Mouse (Mus musculus): Measurements from ENCODE around the gene Ifngr1. TPM values are rescaled to one million over a fixed set of nuclear protein-coding genes. Genes with fewer than 3 reads are reported as not detected.

Ifngr1 gene
- 100 to 1,000 TPM; 280 to 446 TPM for polyA plus RNA-seq (2017; shearing (Covaris generic))

DNA sequence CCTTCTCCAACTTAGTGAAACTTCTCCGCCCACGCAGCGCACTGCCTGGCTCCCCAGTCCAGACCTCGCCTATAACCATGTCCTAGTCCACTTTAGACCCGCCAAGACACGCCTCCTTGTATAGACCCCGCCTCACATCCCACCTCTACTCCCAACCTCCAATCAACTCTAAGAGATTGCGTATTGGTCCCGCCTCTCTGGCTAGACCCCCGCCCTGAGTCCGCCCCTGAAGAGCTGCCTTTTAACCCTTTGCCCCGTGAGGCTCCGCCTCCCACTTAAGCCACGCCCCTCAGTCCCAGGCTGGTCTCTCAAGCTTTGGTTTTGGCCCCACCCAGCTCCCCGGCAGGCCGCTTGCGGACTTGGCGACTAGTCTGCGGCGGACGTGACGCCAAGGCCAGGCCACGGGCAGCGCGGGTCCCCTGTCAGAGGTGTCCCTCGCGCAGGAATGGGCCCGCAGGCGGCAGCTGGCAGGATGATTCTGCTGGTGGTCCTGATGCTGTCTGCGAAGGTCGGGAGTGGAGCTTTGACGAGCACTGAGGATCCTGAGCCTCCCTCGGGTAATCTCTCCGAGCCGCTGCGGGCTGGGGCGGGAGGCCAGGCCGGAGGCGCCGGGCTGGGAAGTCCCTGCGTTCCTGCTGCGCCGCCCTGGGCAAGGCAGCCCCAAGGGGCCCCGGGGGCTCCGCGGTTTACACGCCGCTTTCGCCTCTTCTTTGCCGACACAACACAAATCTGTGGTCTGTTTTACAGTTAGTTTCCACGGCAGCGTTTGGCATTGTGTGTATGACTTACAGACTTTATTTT, at the start of gene Ifngr1:
Gene Ifngr1, plus strand, starts transcription at position 309 of the 801 bp plus-strand sequence.
- ATAC-seq, result peak; percentile 93

- no peak for ATAC-seq
Measured at GRCm38 (mm10) chr10:19546825-19547224, 44.9 kb upstream of the Ifngr1 start.

DNA sequence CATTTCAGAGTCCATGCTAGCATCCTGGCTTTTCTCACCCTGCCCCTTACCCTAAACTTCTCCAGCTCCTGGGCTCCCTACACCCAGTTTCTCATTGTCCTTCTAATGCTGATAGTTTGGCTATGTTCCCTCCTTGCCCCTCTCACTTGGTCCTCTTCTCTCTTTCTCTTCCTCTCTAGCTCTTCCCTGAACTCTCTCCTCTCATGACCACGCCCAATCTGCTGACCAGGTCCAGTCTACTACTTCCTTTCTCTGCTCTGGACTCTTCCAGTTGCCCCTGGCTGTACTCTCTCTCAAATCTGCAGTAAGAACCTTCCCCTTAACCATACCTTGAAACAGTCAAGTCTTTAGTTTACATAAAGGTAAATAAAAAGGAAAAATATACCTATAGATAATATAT, 43.7 kb upstream of the Ifngr1 start:
- ATAC-seq, result no peak

DNA sequence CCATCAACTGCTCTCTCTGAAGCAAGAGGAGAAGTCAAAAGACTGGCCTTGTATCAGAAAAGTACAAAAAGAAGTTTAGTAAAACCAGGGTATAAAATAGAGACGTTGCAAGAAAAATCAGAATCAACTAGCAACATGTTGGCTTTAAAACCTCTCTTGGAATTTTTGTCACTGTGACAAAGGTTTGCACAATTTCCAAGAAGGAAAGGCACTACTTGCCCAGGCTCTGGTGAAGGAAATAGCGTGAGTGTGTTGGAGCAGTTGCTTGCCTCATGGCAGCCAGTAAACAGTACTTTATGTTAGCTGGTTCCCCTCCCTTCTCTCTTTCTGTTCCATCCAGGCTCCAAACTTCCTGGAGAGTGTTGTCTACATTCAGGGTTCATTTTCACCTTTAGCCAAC, 43.3 kb upstream of the Ifngr1 start:
- no peak for ATAC-seq

DNA sequence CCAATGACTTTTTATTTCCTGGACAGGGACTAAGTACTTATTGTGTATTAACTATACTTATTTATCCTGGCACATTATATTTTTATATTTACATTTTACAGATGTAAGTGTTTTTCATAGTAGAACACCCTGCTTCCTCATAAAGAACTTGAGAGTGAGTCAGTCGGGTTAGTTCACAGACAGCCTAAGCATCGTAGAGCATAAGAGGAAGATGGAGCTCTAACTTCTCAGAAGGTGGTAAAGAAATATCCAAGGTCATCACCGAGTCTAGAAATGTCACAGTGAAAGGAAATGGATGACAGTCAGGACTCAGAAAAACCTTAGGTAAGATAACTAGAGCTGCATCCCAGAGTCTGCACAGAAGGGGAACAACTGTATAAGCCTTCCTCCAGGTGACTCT, 40.2 kb upstream of the Ifngr1 start:
- no peak for ATAC-seq

GRCm38 (mm10) chr10:19553857-19554256, 37.9 kb upstream of the Ifngr1 start:
- no peak for ATAC-seq

DNA sequence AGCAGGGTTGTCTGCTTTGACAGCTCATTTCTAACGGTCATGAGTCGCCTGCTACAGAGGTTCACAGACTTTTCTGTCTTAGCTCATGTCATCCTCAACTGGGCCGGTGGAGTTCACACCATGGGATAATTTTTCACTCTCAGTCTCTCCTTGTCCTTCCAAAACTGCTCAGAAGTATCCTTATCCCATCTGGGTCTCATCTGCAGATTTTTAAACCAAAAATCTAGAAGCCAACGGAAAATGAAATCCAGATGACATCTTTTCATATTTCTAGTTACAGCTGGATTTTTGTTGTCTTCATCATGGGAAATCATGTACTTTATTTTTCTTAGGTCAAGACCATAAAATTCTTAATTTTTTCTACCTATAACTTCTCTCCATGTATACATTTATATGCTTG, 34.1 kb upstream of the Ifngr1 start:
- ATAC-seq, result no peak

GRCm38 (mm10) chr10:19559565-19560165, 32.1 kb upstream of the Ifngr1 start:
- no peak for ATAC-seq

- ATAC-seq, result no peak
Measured at GRCm38 (mm10) chr10:19562598-19562997, 29.2 kb upstream of the Ifngr1 start.

GRCm38 (mm10) chr10:19563443-19563861, 28.3 kb upstream of the Ifngr1 start:
- no peak for ATAC-seq

DNA sequence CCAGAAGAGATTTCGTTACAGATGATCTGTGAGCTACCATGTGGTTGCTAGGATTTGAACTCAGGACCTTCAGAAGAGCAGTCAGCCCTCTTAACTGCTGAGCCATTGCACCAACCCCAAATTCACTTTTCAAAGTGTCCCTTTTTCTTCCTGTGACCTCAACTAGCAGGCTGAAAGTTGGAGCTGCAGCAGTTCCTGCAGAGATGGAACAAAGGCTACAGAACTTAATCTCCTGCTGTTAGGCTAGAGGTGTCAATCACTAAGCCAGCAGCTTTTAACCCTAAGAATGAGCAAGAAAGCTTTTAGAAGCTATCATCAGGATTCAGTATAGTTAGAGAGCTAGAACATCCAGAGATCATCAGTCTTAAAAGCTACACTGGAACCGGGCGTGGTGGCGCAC, 24.3 kb upstream of the Ifngr1 start:
- ATAC-seq, result no peak

GRCm38 (mm10) chr10:19570288-19570687, 21.5 kb upstream of the Ifngr1 start:
- ATAC-seq, result no peak

- ATAC-seq, result no peak
Measured at GRCm38 (mm10) chr10:19570716-19571115, 21.0 kb upstream of the Ifngr1 start.

DNA sequence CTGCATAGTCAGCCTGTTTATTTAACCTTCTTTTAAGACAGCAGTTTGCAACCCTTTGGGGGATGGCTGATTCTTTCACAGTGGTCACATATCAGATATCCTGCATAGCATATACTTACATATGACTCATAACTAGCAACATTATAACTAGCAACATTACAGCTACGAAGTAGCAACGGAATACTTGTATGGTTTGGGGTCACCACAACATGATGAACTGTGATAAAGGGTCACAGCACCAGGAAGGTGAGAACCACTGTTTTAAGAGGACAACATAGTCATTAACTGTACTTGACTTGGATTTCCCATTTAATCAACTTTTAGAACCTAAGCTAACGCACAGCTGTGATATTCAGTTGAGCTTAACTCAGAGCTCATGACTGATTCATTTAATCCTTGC, 14.2 kb upstream of the Ifngr1 start:
- peak; percentile 47 for ATAC-seq

- peak; percentile 62 for ATAC-seq
Measured at GRCm38 (mm10) chr10:19578001-19578400, 13.7 kb upstream of the Ifngr1 start.

DNA sequence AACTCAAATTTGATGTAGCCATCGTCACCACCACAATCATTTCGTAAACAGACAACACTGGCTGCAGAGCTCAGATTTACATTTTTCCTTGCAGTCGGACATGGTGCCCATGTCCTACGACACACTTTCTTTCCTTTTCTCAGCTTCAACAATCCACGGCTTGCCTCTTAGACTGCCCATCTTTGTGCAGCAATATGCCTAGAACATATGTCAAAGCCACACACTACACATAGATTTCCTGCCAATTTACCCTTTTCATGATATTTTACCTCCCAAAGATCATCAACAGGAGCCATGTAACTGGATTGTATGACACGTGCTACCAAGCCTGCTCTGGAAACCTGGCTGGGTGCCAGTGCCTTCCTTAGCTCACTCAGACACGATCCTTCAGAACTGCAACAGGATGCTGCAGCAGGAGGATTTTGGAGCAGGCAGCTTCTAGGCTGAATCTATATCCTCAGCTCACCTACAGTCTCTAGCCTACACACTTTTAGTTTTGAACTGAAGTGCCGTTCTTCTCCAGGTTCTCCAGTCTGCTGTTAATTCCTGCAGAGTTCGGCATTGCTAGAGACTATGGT, 13.3 kb upstream of the Ifngr1 start:
- peak; percentile 3 for ATAC-seq

GRCm38 (mm10) chr10:19580660-19581059, 11.1 kb upstream of the Ifngr1 start:
- no peak for ATAC-seq

GRCm38 (mm10) chr10:19581844-19582582, 9.7 kb upstream of the Ifngr1 start:
- ATAC-seq, result peak; percentile 62

DNA sequence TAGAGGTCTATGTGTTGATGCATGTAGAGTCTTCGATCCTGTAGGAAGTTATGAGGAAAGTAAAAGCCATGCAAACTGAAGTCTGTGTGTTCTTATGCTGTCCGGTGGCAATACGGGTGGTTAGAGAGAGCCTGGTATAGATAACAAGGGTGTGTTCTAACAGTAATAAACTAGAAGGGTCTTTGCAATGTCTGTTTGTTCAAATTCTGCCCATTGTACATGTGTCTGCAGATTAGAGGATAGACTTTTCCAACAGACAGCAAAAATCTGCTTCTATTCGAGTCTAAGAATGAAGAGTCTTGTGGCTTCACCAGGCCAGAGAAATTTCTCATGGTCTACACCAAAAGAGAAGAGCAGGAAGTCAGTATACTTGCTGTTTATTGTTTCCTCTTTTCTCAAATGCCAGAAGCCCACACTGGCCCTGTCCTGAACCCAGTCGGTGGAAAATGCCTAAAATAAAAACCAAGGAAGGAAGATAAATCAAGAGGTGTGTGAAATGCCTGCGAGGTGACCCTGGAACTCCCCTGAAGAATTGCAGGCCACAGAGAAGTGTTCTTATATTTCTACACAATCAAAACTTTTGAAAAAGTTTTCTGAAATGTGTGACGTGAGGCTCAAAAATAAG, 8.8 kb upstream of the Ifngr1 start:
- ATAC-seq, result no peak

DNA sequence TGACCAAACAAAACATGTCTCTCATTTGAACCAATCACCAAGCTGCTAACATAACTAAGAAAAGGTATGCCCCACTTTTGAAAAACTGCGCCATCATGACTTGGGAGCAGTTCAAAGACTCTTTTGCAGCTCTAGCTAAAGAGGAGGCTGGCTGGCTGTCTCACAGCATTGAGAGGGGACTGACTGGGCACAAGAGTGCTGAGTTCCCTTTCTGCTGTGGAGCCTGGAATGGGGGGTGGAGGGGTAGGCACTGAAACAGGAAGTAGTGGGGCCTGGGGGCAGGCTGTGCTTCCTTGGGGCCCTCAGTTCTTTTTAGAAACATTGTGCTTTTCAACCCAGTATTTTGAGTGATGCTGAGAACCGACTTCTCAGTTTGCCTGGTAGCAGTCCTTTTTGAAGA, 7.7 kb upstream of the Ifngr1 start:
- ATAC-seq, result peak; percentile 46

GRCm38 (mm10) chr10:19584846-19585245, 6.9 kb upstream of the Ifngr1 start:
- ATAC-seq, result no peak

GRCm38 (mm10) chr10:19585860-19586259, 5.9 kb upstream of the Ifngr1 start:
- no peak for ATAC-seq

GRCm38 (mm10) chr10:19587281-19587680, 4.5 kb upstream of the Ifngr1 start:
- ATAC-seq, result no peak
